Comparison of ENCODE assay signal across 25 mouse cellular contexts in genomic region chr1:78539166-78539565, GRCm38 (mm10). TPM values are rescaled to one million over a fixed set of nuclear protein-coding genes. Genes with fewer than 3 reads are reported as not detected.
DNase-seq lines count a peak whose midpoint lies in the region; ATAC-seq and TF ChIP-seq lines count a peak whose summit lies in the region.
"Had no signal": no experiment of that assay in that cellular context is flagged by ENCODE, and none has a peak within 500 bp of the region (broad histone marks: within the 10 kb centered on the region; RNA-seq: fewer than 3 reads in every experiment).

No protein-coding gene starts in this region.

- peak; percentile 2 for DNase-seq in CD4-positive, CD25-positive, alpha-beta regulatory T cell, adult 2 months (ENCODE audit: low read depth, low spot score)
- peak; percentile 71 for DNase-seq in heart, postnatal 0 days (ENCODE audit: low spot score)
- peak; percentile 31 for DNase-seq in embryonic facial prominence, embryonic 14.5 days (ENCODE audit: low spot score)
- DNase-seq in kidney, adult 11 months: no peak
- DNase-seq in cerebellum, adult 2 months: no peak
- DNase-seq: adrenal gland, postnatal 14 days; cerebellum, postnatal 25 days; kidney, adult 18-20 months; kidney, postnatal 10 days; lung, adult 2 months; lung, postnatal 36 days; right cerebral cortex, postnatal 14 days had no signal

- no peak overlapping the region for H3K4me3 ChIP-seq in heart, postnatal 0 days (ENCODE audit: low read depth, low read length)
- H3K4me3 ChIP-seq in heart, embryonic 12.5 days: no peak overlapping the region
- H3K4me3 ChIP-seq in embryonic facial prominence, embryonic 14.5 days (ENCODE audit: low read depth, low read length): no peak overlapping the region
- H3K4me3 ChIP-seq in limb, embryonic 13.5 days: no peak overlapping the region
- H3K4me3 ChIP-seq in cerebellum, adult 2 months (replicated peaks; ENCODE audit: insufficient read depth, low read depth, low read length): no peak overlapping the region
- H3K4me3 ChIP-seq: forebrain, embryonic 15.5 days; hindbrain, embryonic 10.5 days; midbrain, embryonic 15.5 days had no signal

- TF ChIP-seq POLR2A in cerebellum, adult 2 months (IDR thresholded peaks at IDR 0.05; ENCODE audit: borderline replicate concordance, insufficient read depth, low read length): no peak

- H3K9me3 ChIP-seq in heart, postnatal 0 days (replicated peaks; ENCODE audit: control insufficient read depth, low read length): no peaks in the 10 kb centered on the region; the same call in 1 of the 2 replicates
- H3K9me3 ChIP-seq in heart, embryonic 12.5 days (replicated peaks): peaks cover 3% of the 10 kb centered on the region; the same call in 1 of the 2 replicates
- no peaks in the 10 kb centered on the region for H3K9me3 ChIP-seq in embryonic facial prominence, embryonic 14.5 days (ENCODE audit: control insufficient read depth, low read length)
- H3K9me3 ChIP-seq in limb, embryonic 13.5 days: 0 out of 2 replicates have a peak, but pooled peaks cover 3% of the 10 kb centered on the region
- H3K9me3 ChIP-seq: forebrain, embryonic 15.5 days; hindbrain, embryonic 10.5 days; midbrain, embryonic 15.5 days had no signal

- no peak for TF ChIP-seq CTCF in heart, postnatal 0 days (IDR thresholded peaks at IDR 0.05; ENCODE audit: low read depth)
- TF ChIP-seq CTCF in cerebellum, adult 2 months (IDR thresholded peaks at IDR 0.05; ENCODE audit: borderline replicate concordance, insufficient read depth, low read depth, low read length): no peak

- no peak overlapping the region for H3K4me2 ChIP-seq in heart, postnatal 0 days (ENCODE audit: low read depth, low read length)
- no peak overlapping the region for H3K4me2 ChIP-seq in heart, embryonic 12.5 days
- no peak overlapping the region for H3K4me2 ChIP-seq in embryonic facial prominence, embryonic 14.5 days (ENCODE audit: low read depth, low read length)
- H3K4me2 ChIP-seq in limb, embryonic 13.5 days (replicated peaks): 0 out of 2 replicates have a peak overlapping the region, but pooled peaks have one; percentile 9
- H3K4me2 ChIP-seq: forebrain, embryonic 15.5 days; liver, embryonic 11.5 days; midbrain, embryonic 15.5 days had no signal

- H3K27me3 ChIP-seq in heart, postnatal 0 days (ENCODE audit: control insufficient read depth, insufficient read depth, low read length): no peaks in the 10 kb centered on the region
- no peaks in the 10 kb centered on the region for H3K27me3 ChIP-seq in heart, embryonic 12.5 days (replicated peaks)
- H3K27me3 ChIP-seq in embryonic facial prominence, embryonic 14.5 days (replicated peaks; ENCODE audit: control insufficient read depth, insufficient read depth, low read length): no peaks in the 10 kb centered on the region
- no peaks in the 10 kb centered on the region for H3K27me3 ChIP-seq in limb, embryonic 13.5 days
- no peaks in the 10 kb centered on the region for H3K27me3 ChIP-seq in cerebellum, adult 2 months (ENCODE audit: control insufficient read depth, insufficient read depth, low read length)
- H3K27me3 ChIP-seq: CH12.LX; forebrain, embryonic 15.5 days; midbrain, embryonic 15.5 days had no signal

- ATAC-seq in CD4-positive, CD25-positive, alpha-beta regulatory T cell, adult 4 months: no peak
- peak; percentile 72 for ATAC-seq in heart, postnatal 0 days (ENCODE audit: insufficient read depth, low read depth)
- no peak for ATAC-seq in heart, embryonic 12.5 days (ENCODE audit: insufficient number of reproducible peaks, low FRiP score)
- no peak for ATAC-seq in embryonic facial prominence, embryonic 14.5 days (ENCODE audit: low read depth)
- peak; percentile 17; the same call in 1 of the 2 replicates for ATAC-seq in limb, embryonic 13.5 days (ENCODE audit: low FRiP score, low read depth)
- ATAC-seq: forebrain, embryonic 15.5 days; midbrain, embryonic 15.5 days had no signal

- peak overlapping the region; percentile 47; the same call in 1 of the 2 replicates for H3K27ac ChIP-seq in heart, postnatal 0 days (ENCODE audit: low read depth)
- H3K27ac ChIP-seq in heart, embryonic 12.5 days (ENCODE audit: poor library complexity, severe bottlenecking): no peak overlapping the region
- H3K27ac ChIP-seq in embryonic facial prominence, embryonic 14.5 days (replicated peaks; ENCODE audit: low read depth, low read length): 0 out of 2 replicates have a peak overlapping the region, but pooled peaks have one; percentile 8
- H3K27ac ChIP-seq in limb, embryonic 13.5 days: peak overlapping the region; percentile 28
- no peak overlapping the region for H3K27ac ChIP-seq in cerebellum, adult 2 months (ENCODE audit: insufficient read depth, low read length)
- H3K27ac ChIP-seq: forebrain, embryonic 15.5 days; hindbrain, embryonic 10.5 days; midbrain, embryonic 15.5 days had no signal

- WGBS in heart, postnatal 0 days: 26% methylated on average over 6 of the region's 6 CpGs
- 49% methylated on average over 6 of the region's 6 CpGs for WGBS in heart, embryonic 12.5 days
- WGBS in embryonic facial prominence, embryonic 14.5 days: 48% methylated on average over 6 of the region's 6 CpGs
- 23% methylated on average over 6 of the region's 6 CpGs for WGBS in limb, embryonic 13.5 days
- WGBS in cerebellum, adult 2 months: 71% methylated on average over 6 of the region's 6 CpGs

- H3K36me3 ChIP-seq in heart, postnatal 0 days (replicated peaks; ENCODE audit: control insufficient read depth, insufficient read depth, low read length): no peaks in the 10 kb centered on the region
- no peaks in the 10 kb centered on the region for H3K36me3 ChIP-seq in heart, embryonic 12.5 days
- no peaks in the 10 kb centered on the region for H3K36me3 ChIP-seq in embryonic facial prominence, embryonic 14.5 days (ENCODE audit: control insufficient read depth, insufficient read depth, low read length)
- H3K36me3 ChIP-seq in limb, embryonic 13.5 days: no peaks in the 10 kb centered on the region
- H3K36me3 ChIP-seq: forebrain, embryonic 15.5 days; hindbrain, embryonic 10.5 days; midbrain, embryonic 15.5 days had no signal

- H3K9ac ChIP-seq in heart, postnatal 0 days (replicated peaks; ENCODE audit: low read depth, low read length): no peak overlapping the region
- H3K9ac ChIP-seq in heart, embryonic 12.5 days: no peak overlapping the region
- H3K9ac ChIP-seq in embryonic facial prominence, embryonic 14.5 days (ENCODE audit: low read depth, low read length): no peak overlapping the region
- H3K9ac ChIP-seq in limb, embryonic 13.5 days: no peak overlapping the region
- H3K9ac ChIP-seq: forebrain, embryonic 15.5 days; midbrain, embryonic 15.5 days had no signal

- H3K4me1 ChIP-seq in heart, postnatal 0 days (ENCODE audit: control insufficient read depth, insufficient read depth): peaks cover 13% of the 10 kb centered on the region; the same call in 1 of the 2 replicates
- H3K4me1 ChIP-seq in heart, embryonic 12.5 days (replicated peaks): peaks cover 12% of the 10 kb centered on the region
- H3K4me1 ChIP-seq in embryonic facial prominence, embryonic 14.5 days (ENCODE audit: control insufficient read depth, insufficient read depth, low read length): peaks cover 21% of the 10 kb centered on the region; the same call in 1 of the 2 replicates
- H3K4me1 ChIP-seq in limb, embryonic 13.5 days: peaks cover 24% of the 10 kb centered on the region
- no peaks in the 10 kb centered on the region for H3K4me1 ChIP-seq in cerebellum, adult 2 months (ENCODE audit: control insufficient read depth, insufficient read depth, low read length)

- no peak for TF ChIP-seq EP300 in heart, postnatal 0 days (IDR thresholded peaks at IDR 0.05; ENCODE audit: low read depth)

RNA-seq across cellular contexts. Expression of gene BC035947, which starts 27.2 kb away (rescaled TPM):
- polyA plus RNA-seq in CD4-positive, CD25-positive, alpha-beta regulatory T cell, adult 4 months (2017; shearing (Covaris generic)): under 1 TPM in 1 of 2 experiments, not detected in 1; 0.11 TPM
- not detected in 2 replicates for total RNA-seq in heart, postnatal 0 days (2014; rRNA removed; ENCODE audit: low replicate concordance)
- not detected in 2 replicates for polyA plus RNA-seq in heart, postnatal 0 days (2015; fragmentation: Nextera tagmentation; extraction: Ambion mirVana)
- 0.10 TPM in 1 of 2 replicates, not detected in the other for polyA plus RNA-seq in heart, embryonic 12.5 days (2016; fragmentation: Nextera tagmentation; extraction: Ambion mirVana)
- polyA plus RNA-seq in embryonic facial prominence, embryonic 14.5 days (2014; fragmentation: Nextera tagmentation; extraction: Ambion mirVana): 0.40 and 0.73 TPM in 2 replicates
- 0.38 and 0.47 TPM in 2 replicates for polyA plus RNA-seq in limb, embryonic 13.5 days (2015; fragmentation: Nextera tagmentation; extraction: Ambion mirVana)
- 1.9 and 2.6 TPM in 2 replicates for polyA plus RNA-seq in cerebellum, adult 2 months (2012; rRNA removed)
- total RNA-seq: CH12.LX; megakaryocyte-erythroid progenitor cell, adult 5-6 weeks; MEL; neutrophil, adult 5-6 weeks had no signal
- polyA plus RNA-seq: liver, embryonic 11.5 days had no signal

RNA-seq across cellular contexts. Expression of gene Mogat1, which starts 28.4 kb away (rescaled TPM):
- not detected for polyA plus RNA-seq in CD4-positive, CD25-positive, alpha-beta regulatory T cell, adult 4 months (2017; shearing (Covaris generic))
- total RNA-seq in heart, postnatal 0 days (2014; rRNA removed; ENCODE audit: low replicate concordance): 0.70 TPM in 1 of 2 replicates, not detected in the other
- polyA plus RNA-seq in heart, postnatal 0 days (2015; fragmentation: Nextera tagmentation; extraction: Ambion mirVana): 0.75 TPM in 1 of 2 replicates, not detected in the other
- polyA plus RNA-seq in heart, embryonic 12.5 days (2016; fragmentation: Nextera tagmentation; extraction: Ambion mirVana): not detected in 2 replicates
- 0.69 and 0.72 TPM in 2 replicates for polyA plus RNA-seq in embryonic facial prominence, embryonic 14.5 days (2014; fragmentation: Nextera tagmentation; extraction: Ambion mirVana)
- polyA plus RNA-seq in limb, embryonic 13.5 days (2015; fragmentation: Nextera tagmentation; extraction: Ambion mirVana): 0.72 TPM in 1 of 2 replicates, not detected in the other
- polyA plus RNA-seq in cerebellum, adult 2 months (2012; rRNA removed): 0.97 and 1.5 TPM in 2 replicates
- total RNA-seq: CH12.LX; left cerebral cortex, adult 18-20 months; megakaryocyte-erythroid progenitor cell, adult 5-6 weeks; MEL; neutrophil, adult 5-6 weeks had no signal
- polyA plus RNA-seq: forebrain, embryonic 15.5 days; hindbrain, embryonic 10.5 days; liver, embryonic 11.5 days; stomach, embryonic 14.5 days had no signal

RNA-seq across cellular contexts. Expression of gene Farsb, which starts 50.5 kb away (rescaled TPM):
- polyA plus RNA-seq in CD4-positive, CD25-positive, alpha-beta regulatory T cell, adult 4 months (2017; shearing (Covaris generic)): 10 to 100 TPM; 64.1 to 76.8 TPM
- total RNA-seq in heart, postnatal 0 days (2014; rRNA removed; ENCODE audit: low replicate concordance): 40.0 and 55.8 TPM in 2 replicates
- 75.1 and 76.4 TPM in 2 replicates for polyA plus RNA-seq in heart, postnatal 0 days (2015; fragmentation: Nextera tagmentation; extraction: Ambion mirVana)
- polyA plus RNA-seq in heart, embryonic 12.5 days (2016; fragmentation: Nextera tagmentation; extraction: Ambion mirVana): 100 and 105 TPM in 2 replicates
- polyA plus RNA-seq in embryonic facial prominence, embryonic 14.5 days (2014; fragmentation: Nextera tagmentation; extraction: Ambion mirVana): 122 and 145 TPM in 2 replicates
- 137 and 138 TPM in 2 replicates for polyA plus RNA-seq in limb, embryonic 13.5 days (2015; fragmentation: Nextera tagmentation; extraction: Ambion mirVana)
- polyA plus RNA-seq in cerebellum, adult 2 months (2012; rRNA removed): 62.6 and 63.1 TPM in 2 replicates

Comparison
In these comparisons a context has a peak if more than half of its experiments do, and no peak if none do; other contexts are left out.
1. ATAC-seq: peak in heart, postnatal 0 days (single experiment) and limb, embryonic 13.5 days (single experiment); none in CD4-positive, CD25-positive, alpha-beta regulatory T cell, adult 4 months (single experiment), heart, embryonic 12.5 days (single experiment) and embryonic facial prominence, embryonic 14.5 days (single experiment).
2. H3K27ac ChIP-seq: peak in heart, postnatal 0 days (single experiment), embryonic facial prominence, embryonic 14.5 days (single experiment) and limb, embryonic 13.5 days (single experiment); none in heart, embryonic 12.5 days (single experiment) and cerebellum, adult 2 months (single experiment).
3. DNase-seq: peak in CD4-positive, CD25-positive, alpha-beta regulatory T cell, adult 2 months (single experiment), heart, postnatal 0 days (single experiment) and embryonic facial prominence, embryonic 14.5 days (single experiment); none in kidney, adult 11 months (single experiment) and cerebellum, adult 2 months (0 of 2).